Mouse (Mus musculus): ENCODE measurements around the gene Emb. TPM values are rescaled to one million over a fixed set of nuclear protein-coding genes. Genes with fewer than 3 reads are reported as not detected.

Emb gene
- polyA plus RNA-seq, 1 experiment from 2014 or later, result 46.3 TPM

DNA sequence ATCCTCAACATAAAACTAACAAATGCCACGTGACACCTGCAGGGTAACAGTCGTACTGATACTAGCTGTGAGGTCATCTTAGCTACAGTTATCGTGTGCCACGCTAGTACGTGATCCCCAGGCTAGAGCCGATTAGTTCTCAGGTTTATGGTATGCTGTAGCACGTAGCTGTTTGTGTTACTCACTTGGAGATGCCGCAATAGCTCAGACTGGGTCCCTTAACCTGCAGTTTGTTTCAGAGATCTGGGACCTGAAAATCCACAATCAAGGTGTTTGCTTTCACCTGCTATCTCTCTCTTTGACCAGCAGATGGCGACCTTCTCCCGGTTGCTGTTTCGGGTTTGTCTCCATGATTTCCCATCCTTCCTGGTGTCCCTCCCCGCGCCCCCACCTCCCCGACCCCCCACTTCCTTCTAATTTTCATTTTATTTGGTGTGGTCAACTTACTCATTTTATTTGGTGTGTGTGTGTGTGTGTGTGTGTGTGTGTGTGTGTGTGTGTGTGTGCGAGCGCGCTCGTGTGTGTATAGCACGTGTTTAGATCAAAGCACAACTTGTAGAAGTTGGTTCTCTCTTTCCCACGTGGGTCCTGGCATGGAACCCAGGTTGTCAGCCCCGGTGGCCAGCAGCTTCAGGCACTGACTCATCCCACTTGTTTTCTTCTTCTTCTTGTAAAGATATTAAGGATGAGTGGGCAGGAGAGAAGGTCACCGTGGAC is 5.4 kb upstream of the Emb start:
- 45% methylated on average over 21 of the region's 22 CpGs for WGBS
- Histone ChIP-seq H3K4me2 (no peak overlapping the region; the same call in 1 of the 2 replicates), H3K36me3 (no peaks in the 10 kb centered on the region), H3K9ac (no peak overlapping the region), H3K4me1 (no peaks in the 10 kb centered on the region; the same call in 1 of the 2 replicates), H3K27ac (no peak overlapping the region), H3K27me3 (no peaks in the 10 kb centered on the region), H3K4me3 (no peak overlapping the region), H3K9me3 (no peaks in the 10 kb centered on the region)
- no peak for ATAC-seq (ENCODE audit: insufficient number of reproducible peaks, insufficient read depth, low FRiP score, low TSS enrichment, low read depth)

DNA sequence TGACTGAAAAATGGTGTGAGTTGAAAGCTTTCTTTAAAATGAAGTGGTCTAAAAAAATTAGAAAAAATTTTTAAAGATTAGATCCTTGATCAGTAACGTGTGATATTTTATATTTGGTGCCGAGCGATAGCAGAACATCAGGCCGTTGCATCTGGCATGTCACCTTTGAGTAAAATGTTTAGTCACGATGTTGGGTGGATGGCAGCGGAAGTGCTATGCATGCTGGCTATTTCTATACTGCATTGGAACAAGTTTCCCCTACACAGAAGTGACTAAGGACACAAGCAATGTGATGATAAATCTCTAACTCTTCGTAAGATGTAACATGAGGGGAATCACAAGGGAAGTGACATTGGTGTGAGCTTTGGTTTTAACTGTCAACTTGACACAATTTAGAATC is 3.7 kb upstream of the Emb start:
- H3K27ac ChIP-seq, result no peak overlapping the region
- H3K27me3 ChIP-seq, result no peaks in the 10 kb centered on the region
- ATAC-seq (ENCODE audit: insufficient number of reproducible peaks, insufficient read depth, low FRiP score, low TSS enrichment, low read depth), result no peak
- no peak overlapping the region for H3K9ac ChIP-seq
- 93% methylated on average over 7 of the region's 7 CpGs for WGBS
- H3K4me2 ChIP-seq, result no peak overlapping the region
- H3K9me3 ChIP-seq, result no peaks in the 10 kb centered on the region
- no peaks in the 10 kb centered on the region for H3K36me3 ChIP-seq
- H3K4me3 ChIP-seq, result no peak overlapping the region
- peaks cover 14% of the 10 kb centered on the region; the same call in 1 of the 2 replicates for H3K4me1 ChIP-seq

DNA sequence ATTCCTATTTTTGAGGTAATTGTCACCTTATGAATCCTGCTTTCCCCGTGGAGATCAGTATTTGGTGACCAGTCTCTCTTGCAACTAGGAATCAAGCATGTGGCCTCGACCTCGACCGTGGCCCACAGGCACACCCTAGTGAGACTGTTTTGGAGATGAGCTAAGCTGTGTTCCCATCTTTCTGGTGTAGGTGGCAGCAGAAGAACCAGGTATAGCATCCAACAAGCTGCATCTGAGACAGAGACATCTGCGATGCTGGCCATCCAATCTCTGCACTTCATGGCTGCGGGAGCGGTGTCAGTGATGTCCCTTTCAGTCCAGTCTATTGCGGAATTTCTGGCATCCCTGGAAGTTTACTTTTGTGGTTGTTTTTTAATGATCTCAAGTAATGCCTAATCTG is 2.3 kb upstream of the Emb start:
- 90% methylated on average over 8 of the region's 8 CpGs for WGBS
- H3K9me3 ChIP-seq, result no peaks in the 10 kb centered on the region

DNA sequence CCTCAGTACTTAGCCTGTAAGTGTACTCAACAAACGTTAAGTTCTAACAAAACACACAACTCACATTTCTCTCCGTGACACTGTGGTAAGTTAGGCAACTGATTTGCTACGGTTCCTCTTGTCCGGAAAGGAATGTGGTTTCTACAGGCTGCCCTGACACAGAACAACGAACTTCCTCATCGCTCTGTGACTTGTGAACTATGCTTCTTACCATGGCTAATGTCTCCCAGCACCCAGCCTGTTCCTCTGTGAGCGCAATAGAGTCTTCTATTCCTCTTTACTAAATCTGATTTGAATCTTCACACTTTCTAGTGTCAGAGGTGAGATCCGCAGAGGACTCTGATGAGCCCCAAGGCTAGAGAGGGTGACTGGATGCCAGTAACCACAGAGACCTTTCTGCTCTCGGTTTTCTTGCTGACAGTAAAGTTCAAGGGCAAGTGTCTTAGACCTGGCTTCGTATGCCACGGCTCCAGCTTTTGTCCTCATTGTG is 3.1 kb downstream of the Emb start:
- no peak overlapping the region for H3K9ac ChIP-seq
- 17% methylated on average over 11 of the region's 11 CpGs for WGBS

More for the DNA sequence above, 2.3 kb upstream of the Emb start:
- Histone ChIP-seq H3K36me3 (no peaks in the 10 kb centered on the region), H3K4me1 (peaks cover 14% of the 10 kb centered on the region; the same call in 1 of the 2 replicates), H3K4me2 (no peak overlapping the region), H3K27ac (no peak overlapping the region), H3K9ac (no peak overlapping the region), H3K27me3 (no peaks in the 10 kb centered on the region), H3K4me3 (no peak overlapping the region)
- ATAC-seq (ENCODE audit: insufficient number of reproducible peaks, insufficient read depth, low FRiP score, low TSS enrichment, low read depth), result no peak

DNA sequence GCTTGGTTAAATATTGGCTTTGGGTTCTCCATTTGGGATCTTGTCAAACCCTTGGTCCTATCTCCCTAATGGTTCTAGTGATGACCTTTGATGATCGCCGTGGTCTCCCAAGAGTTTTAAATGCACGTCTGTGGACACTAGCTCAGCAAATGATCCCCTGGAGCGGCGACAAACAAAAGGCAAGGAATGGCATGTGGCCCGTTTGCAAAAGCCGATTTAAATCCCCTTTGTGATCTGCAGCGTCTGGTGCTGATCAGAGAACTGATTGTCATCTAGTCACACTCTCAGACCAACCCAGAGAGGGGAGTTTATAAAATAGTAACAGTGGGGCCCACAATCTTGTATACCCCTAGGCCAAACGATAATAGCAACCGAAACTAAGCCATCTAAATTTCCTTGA is 7.1 kb downstream of the Emb start:
- no peak for ATAC-seq (ENCODE audit: insufficient number of reproducible peaks, insufficient read depth, low FRiP score, low TSS enrichment, low read depth)
- WGBS, result 4% methylated on average over 10 of the region's 10 CpGs

More for the DNA sequence above, 3.1 kb downstream of the Emb start:
- no peak for ATAC-seq (ENCODE audit: insufficient number of reproducible peaks, insufficient read depth, low FRiP score, low TSS enrichment, low read depth)
- Histone ChIP-seq H3K4me3 (no peak overlapping the region), H3K27ac (peak overlapping the region; percentile 68; the same call in 1 of the 2 replicates), H3K9me3 (no peaks in the 10 kb centered on the region), H3K4me2 (0 out of 2 replicates have a peak overlapping the region, but pooled peaks have one; percentile 11), H3K4me1 (peaks cover 27% of the 10 kb centered on the region), H3K36me3 (no peaks in the 10 kb centered on the region), H3K27me3 (no peaks in the 10 kb centered on the region)

DNA sequence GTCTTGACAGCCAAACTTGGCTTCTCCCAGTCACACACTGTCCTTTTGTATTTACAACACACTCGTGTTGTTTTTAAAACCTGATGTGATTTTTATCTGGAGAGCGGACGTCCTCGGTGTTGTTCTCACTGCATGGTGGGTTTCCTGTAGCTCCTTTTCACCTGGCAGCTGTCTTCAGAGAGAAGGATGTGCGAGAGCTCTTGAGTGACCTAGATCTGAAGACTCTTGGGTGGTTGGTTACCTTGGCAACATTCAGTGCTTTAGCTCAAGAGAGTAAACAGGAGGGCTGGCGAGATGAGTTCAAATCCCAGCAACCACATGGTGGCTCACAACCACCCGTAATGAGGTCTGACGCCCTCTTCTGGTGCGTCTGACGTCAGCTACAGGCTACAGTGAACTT is 7.8 kb downstream of the Emb start:
- H3K9ac ChIP-seq, result no peak overlapping the region
- no peak overlapping the region for H3K4me2 ChIP-seq
- peaks cover 6% of the 10 kb centered on the region; the same call in 1 of the 2 replicates for H3K27me3 ChIP-seq
- WGBS, result 15% methylated on average over 10 of the region's 10 CpGs
- no peaks in the 10 kb centered on the region for H3K36me3 ChIP-seq
- peak overlapping the region; percentile 34; the same call in 1 of the 2 replicates for H3K27ac ChIP-seq
- peaks cover 30% of the 10 kb centered on the region for H3K4me1 ChIP-seq
- H3K4me3 ChIP-seq, result no peak overlapping the region
- no peak for ATAC-seq (ENCODE audit: insufficient number of reproducible peaks, insufficient read depth, low FRiP score, low TSS enrichment, low read depth)
- no peaks in the 10 kb centered on the region for H3K9me3 ChIP-seq

More for the DNA sequence above, 7.1 kb downstream of the Emb start:
- H3K4me1 ChIP-seq, result peaks cover 30% of the 10 kb centered on the region
- no peak overlapping the region for H3K9ac ChIP-seq
- H3K36me3 ChIP-seq, result no peaks in the 10 kb centered on the region
- no peak overlapping the region for H3K4me2 ChIP-seq
- H3K9me3 ChIP-seq, result no peaks in the 10 kb centered on the region
- H3K27ac ChIP-seq, result peak overlapping the region; percentile 23; the same call in 1 of the 2 replicates
- H3K27me3 ChIP-seq, result peaks cover 6% of the 10 kb centered on the region; the same call in 1 of the 2 replicates
- H3K4me3 ChIP-seq, result no peak overlapping the region

DNA sequence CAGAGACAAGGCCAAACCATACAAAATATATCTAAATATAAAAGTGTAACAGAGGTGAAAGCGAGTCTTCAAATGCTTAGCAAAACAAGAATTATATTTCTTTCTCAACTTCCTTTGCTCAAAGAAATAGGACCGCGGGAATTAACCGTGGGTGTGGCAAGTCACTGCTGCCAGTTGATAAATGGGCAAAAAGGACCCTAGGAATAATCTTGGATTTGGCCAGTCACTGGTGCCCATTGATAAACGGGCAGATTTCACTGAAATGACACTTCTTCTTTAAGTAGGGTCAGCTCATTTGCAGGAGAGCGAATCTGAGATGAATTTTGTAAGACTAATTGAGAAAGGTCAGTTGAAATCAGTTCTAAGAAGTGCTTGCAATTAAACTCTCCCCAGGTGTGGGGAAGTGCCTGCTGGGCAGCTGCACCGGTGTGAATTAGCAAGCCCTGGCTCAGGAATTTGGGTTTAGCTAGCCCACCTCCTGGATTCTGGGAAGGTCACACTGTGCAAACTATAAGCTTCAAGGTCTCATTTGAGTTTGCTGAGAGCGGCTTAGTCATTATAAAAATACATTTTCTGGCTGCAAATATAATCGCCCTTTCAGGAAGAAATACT is 8.5 kb downstream of the Emb start:
- Histone ChIP-seq H3K9me3 (no peaks in the 10 kb centered on the region), H3K4me3 (no peak overlapping the region), H3K27ac (no peak overlapping the region), H3K9ac (no peak overlapping the region), H3K4me2 (no peak overlapping the region), H3K36me3 (no peaks in the 10 kb centered on the region), H3K4me1 (peaks cover 26% of the 10 kb centered on the region), H3K27me3 (peaks cover 6% of the 10 kb centered on the region; the same call in 1 of the 2 replicates)
- no peak for ATAC-seq (ENCODE audit: insufficient number of reproducible peaks, insufficient read depth, low FRiP score, low TSS enrichment, low read depth)
- 15% methylated on average over 9 of the region's 9 CpGs for WGBS

DNA sequence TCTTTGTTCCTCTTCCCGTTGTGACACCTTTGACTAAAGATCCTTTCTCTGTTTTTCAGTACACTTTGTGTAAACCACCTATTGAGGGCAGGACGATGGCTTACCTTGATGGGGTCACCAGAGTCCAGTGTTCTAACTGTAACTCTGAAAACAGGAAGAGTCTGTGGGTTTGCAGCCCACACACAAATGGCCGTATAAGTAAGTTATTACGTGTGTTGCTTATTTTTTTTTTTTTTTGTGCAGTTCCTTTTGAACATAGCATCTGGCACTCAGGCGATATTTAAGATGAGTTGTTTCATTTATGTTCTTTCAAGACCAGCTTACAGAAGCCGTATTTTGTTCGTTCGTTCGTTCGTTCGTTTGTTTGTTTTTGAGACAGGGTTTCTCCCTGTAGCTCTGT is 9.3 kb downstream of the Emb start:
- WGBS, result 38% methylated on average over 11 of the region's 11 CpGs
- Histone ChIP-seq H3K27me3 (peaks cover 6% of the 10 kb centered on the region; the same call in 1 of the 2 replicates), H3K9me3 (no peaks in the 10 kb centered on the region), H3K36me3 (no peaks in the 10 kb centered on the region), H3K4me2 (no peak overlapping the region), H3K4me3 (no peak overlapping the region), H3K27ac (no peak overlapping the region), H3K4me1 (peaks cover 33% of the 10 kb centered on the region), H3K9ac (no peak overlapping the region)
- ATAC-seq (ENCODE audit: insufficient number of reproducible peaks, insufficient read depth, low FRiP score, low TSS enrichment, low read depth), result no peak

DNA sequence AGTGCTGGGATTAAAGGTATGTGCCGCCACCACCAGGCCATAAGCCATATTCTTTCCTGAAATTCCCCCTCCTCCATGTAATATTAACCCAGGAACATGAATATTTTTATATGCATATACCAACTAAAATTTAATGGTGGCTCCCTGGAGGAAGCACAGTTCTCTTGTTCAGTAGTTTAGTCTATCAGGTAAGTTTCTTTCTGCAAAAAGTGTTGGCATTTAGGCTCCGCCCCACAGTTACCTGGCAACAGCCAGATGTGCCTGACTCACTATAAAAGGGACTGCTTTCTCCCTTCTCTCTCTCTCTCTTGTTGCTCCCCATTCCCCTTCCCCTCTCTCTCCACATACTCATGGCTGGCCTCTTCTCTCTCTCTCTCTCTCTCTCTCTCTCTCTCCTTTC is 9.8 kb downstream of the Emb start:
- no peak overlapping the region for H3K4me2 ChIP-seq
- no peaks in the 10 kb centered on the region for H3K36me3 ChIP-seq
- no peak overlapping the region for H3K4me3 ChIP-seq
- H3K27me3 ChIP-seq, result peaks cover 6% of the 10 kb centered on the region; the same call in 1 of the 2 replicates
- ATAC-seq (ENCODE audit: insufficient number of reproducible peaks, insufficient read depth, low FRiP score, low TSS enrichment, low read depth), result no peak
- H3K4me1 ChIP-seq, result peaks cover 33% of the 10 kb centered on the region
- WGBS, result 82% methylated on average over 2 of the region's 2 CpGs
- no peak overlapping the region for H3K27ac ChIP-seq
- no peaks in the 10 kb centered on the region for H3K9me3 ChIP-seq
- H3K9ac ChIP-seq, result no peak overlapping the region

DNA sequence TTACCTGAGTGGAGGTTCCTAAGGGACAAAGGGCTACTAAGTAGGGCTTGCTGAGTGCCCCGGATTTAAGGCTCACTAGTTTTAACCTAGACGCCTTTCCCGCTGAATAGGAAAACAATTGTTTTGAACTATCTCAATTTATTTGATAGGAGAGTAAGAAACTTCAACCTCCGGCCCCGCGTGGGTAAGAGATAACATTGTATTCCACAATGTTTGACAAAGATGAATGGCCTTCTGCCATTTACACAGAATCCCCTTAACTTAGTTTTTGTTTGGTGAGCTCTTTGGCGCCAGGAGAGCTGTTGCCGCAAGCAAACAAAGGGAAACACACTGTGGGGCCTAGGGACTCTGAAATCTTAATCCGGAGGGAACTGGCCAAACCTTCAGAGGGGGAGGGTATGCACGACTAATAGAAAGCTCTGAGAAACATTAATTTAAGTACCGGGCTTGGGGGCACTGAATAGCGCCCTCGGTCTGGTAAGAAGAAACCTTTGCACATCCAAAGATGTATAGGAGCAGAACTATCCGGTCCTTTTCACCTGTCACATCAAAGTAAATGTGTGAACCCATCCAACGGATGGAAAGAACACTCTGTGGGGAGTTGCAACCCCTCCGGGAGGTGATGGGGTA is 11.7 kb downstream of the Emb start:
- Histone ChIP-seq H3K27me3 (peaks cover 6% of the 10 kb centered on the region; the same call in 1 of the 2 replicates), H3K4me2 (peak overlapping the region; percentile 86), H3K9ac (peak overlapping the region; percentile 84), H3K4me3 (peak overlapping the region; percentile 74), H3K4me1 (peaks cover 33% of the 10 kb centered on the region), H3K9me3 (no peaks in the 10 kb centered on the region), H3K36me3 (no peaks in the 10 kb centered on the region), H3K27ac (peak overlapping the region; percentile 83; the same call in 1 of the 2 replicates)
- 7% methylated on average over 16 of the region's 16 CpGs for WGBS
- no peak for ATAC-seq (ENCODE audit: insufficient number of reproducible peaks, insufficient read depth, low FRiP score, low TSS enrichment, low read depth)

DNA sequence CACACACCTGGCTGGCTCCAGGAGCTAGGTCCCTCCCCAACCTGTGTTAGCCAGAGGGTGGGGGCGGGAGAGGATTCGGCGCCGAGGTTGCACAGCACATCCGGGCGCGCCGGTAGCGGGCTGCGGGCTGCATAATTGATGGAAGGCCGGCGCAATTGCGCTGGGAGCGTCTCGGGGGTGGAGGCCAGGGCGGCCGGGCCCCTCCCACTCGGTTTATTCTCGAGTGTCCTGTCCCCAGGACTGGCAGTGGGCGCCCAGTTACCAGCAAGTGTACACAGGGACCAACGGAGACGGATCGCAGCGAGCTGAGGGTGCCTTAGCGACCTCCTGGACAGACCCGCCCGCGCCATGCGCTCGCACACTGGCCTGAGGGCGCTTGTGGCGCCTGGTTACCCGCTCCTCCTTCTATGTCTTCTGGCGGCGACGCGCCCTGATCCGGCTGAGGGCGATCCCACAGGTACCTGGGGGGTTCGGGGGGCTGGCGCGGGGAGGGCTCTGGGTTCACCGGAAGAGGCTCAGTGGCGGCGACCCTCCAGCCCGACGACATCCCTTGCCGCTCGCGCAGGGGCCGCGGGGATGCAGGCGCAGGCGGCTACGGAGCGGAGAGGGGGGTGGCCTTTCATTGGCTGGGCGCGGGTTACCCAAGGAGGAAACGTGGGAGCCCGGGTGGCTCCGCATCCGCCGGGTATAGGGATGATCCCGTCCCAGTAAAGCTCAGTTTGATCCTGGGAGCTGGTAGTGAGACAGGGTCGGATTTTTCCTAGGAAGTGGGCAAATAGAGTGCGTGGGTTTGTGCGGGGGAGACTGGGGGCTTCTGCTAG is 12.4 kb downstream of the Emb start, which contains the start of gene Gm17509:
Gene Gm17509 (minus strand): TSS at position 575 of the 821 bp plus-strand sequence.
- under 1% methylated on average over 58 of the region's 67 CpGs for WGBS
- H3K27me3 ChIP-seq, result peaks cover 6% of the 10 kb centered on the region; the same call in 1 of the 2 replicates
- peak within 1 kb of the TSS; percentile 74 for H3K4me3 ChIP-seq
- no peaks in the 10 kb centered on the region for H3K9me3 ChIP-seq
- ATAC-seq (ENCODE audit: insufficient number of reproducible peaks, insufficient read depth, low FRiP score, low TSS enrichment, low read depth), result peak; percentile 73
- H3K27ac ChIP-seq, result peak within 1 kb of the TSS; percentile 83
- H3K4me1 ChIP-seq, result peaks cover 29% of the 10 kb centered on the region
- no peaks in the 10 kb centered on the region for H3K36me3 ChIP-seq
- H3K9ac ChIP-seq, result peak within 1 kb of the TSS; percentile 84
- peak within 1 kb of the TSS; percentile 86 for H3K4me2 ChIP-seq
